Mouse (Mus musculus): Measurements from ENCODE around the gene Zfp275.
A peak's percentile ranks its signal among the peaks of the same experiment; 100 is the strongest.
"Not testable (repeated sequence)": the region's sequence is repeated elsewhere in the genome, so short reads cannot be mapped to it uniquely, and the experiment has no call there.

The Zfp275 gene

DNA sequence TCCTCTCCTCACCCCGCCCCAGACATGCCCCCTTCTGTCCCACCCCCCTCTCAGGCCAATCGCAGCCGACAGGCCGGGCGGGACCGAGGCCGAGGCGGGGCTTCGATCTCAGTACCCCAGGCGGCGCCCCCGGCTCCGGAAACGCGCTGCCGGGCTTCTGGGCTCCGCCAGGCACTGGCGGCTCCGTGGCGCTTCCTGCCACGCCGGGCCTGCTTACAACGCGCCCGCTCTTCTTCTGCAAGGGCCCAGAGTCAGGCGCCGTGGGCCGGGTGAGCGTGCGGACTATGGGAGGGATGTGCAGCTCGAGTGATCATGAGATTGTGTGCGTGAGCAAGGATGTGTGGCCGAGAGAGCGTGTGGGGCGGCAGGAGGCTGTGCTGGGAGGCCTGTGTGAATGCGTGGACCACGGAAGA is at the start of gene Zfp275:
Gene Zfp275 (plus strand): TSS at position 139 of the 413 bp plus-strand sequence.
- Histone ChIP-seq H3K36me3 (ENCODE audit: control insufficient read depth, insufficient read depth, low read length, poor library complexity, severe bottlenecking) (no peaks in the 10 kb centered on the region), H3K27me3 (ENCODE audit: control insufficient read depth, insufficient read depth, low read length, poor library complexity, severe bottlenecking) (no peaks in the 10 kb centered on the region)
- DNase-seq (ENCODE audit: low read depth, low spot score), result peak; percentile 69

DNA sequence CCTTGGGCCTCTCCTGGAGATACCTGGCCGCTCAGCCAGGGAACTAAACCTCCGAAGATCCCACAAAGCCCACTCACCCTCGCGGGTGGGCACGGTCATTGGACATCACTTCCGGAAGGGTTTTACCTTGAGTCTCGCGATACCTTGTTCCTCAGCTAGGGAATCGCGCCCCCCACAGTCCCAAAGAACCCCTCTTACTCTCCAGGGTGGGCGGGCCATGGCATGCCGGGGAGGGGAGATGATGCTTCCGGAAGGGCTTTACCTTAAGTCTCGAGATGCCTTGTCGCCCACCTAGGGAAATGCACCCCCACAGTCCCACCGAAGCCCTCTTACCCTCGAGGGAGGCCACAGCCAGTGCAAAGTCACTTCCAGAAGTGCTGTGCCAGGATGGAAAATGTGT is 49.5 kb upstream of the Zfp275 start, which contains the start of the genes Xlr5a and Xlr5c:
Gene Xlr5a (minus strand): TSS at position 101 of the 400 bp plus-strand sequence.
Gene Xlr5c (minus strand): TSS at position 101 of the 400 bp plus-strand sequence.
- not testable (repeated sequence) for H3K27me3 ChIP-seq (ENCODE audit: control insufficient read depth, insufficient read depth, low read length, poor library complexity, severe bottlenecking); H3K36me3 ChIP-seq (ENCODE audit: control insufficient read depth, insufficient read depth, low read length, poor library complexity, severe bottlenecking); DNase-seq (ENCODE audit: low read depth, low spot score)

DNA sequence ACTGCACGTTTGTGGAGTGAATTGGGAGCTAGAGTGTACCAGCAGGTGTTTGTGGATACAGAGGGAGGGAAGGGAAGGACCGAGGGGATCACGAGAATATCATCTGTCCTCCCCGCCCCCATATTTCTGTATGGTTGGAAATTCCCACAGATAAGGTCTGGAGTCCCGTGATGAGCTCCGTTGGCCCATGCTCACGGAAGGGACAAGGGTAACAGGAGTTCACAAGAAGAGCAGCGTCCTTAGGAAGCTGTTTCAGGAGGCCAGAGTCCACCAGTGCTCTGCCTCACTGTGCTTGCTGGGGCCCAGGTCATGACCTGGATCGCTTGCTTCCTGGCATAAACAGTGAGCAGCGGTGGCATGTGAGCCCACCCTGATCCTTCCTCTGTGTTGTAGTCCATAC is 46.7 kb upstream of the Zfp275 start:
- not testable (repeated sequence) for H3K27me3 ChIP-seq (ENCODE audit: control insufficient read depth, insufficient read depth, low read length, poor library complexity, severe bottlenecking); H3K36me3 ChIP-seq (ENCODE audit: control insufficient read depth, insufficient read depth, low read length, poor library complexity, severe bottlenecking); DNase-seq (ENCODE audit: low read depth, low spot score)

DNA sequence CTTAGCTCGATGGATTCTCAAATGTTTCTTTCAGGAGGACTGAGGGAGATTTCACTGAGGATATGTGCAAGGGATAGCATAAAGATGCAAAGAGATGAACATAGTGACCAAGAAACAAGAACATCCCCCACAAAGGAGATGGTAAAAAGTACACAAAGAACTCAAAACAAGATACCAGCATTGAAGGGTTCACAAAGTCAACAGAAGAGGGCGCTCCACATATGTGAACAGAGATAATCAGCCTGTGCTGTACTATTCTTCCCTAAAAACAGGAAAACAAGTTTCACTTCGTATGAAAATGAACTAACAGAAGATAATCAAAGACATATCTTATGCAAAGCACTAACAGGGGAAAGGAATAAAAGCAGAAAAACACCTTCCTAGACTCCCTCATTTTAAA is 29.9 kb upstream of the Zfp275 start:
- peak; percentile 52 for DNase-seq (ENCODE audit: low read depth, low spot score)
- Histone ChIP-seq H3K27me3 (ENCODE audit: control insufficient read depth, insufficient read depth, low read length, poor library complexity, severe bottlenecking) (no peaks in the 10 kb centered on the region), H3K36me3 (ENCODE audit: control insufficient read depth, insufficient read depth, low read length, poor library complexity, severe bottlenecking) (no peaks in the 10 kb centered on the region)

DNA sequence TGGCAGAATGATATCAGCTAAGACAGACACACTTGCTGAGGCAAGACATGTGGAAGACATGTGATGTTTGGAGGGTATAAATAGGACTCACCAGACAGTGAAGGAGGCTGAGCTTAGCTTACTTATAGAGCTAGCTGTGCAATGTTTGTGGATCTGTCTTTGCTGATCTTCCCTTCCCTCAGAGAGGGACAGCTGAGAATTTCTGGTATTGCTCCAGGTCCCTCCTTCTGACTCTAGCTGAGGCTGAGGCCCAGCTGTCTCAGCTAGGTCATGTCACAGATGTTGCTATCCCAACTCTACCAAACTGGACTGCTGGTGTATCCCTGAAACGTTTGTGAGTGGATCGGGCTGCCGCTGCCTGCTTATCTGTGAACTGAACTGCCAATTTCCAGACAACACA is 21.4 kb upstream of the Zfp275 start:
- Histone ChIP-seq H3K27me3 (ENCODE audit: control insufficient read depth, insufficient read depth, low read length, poor library complexity, severe bottlenecking) (no peaks in the 10 kb centered on the region), H3K36me3 (ENCODE audit: control insufficient read depth, insufficient read depth, low read length, poor library complexity, severe bottlenecking) (no peaks in the 10 kb centered on the region)
- no peak for DNase-seq (ENCODE audit: low read depth, low spot score)

DNA sequence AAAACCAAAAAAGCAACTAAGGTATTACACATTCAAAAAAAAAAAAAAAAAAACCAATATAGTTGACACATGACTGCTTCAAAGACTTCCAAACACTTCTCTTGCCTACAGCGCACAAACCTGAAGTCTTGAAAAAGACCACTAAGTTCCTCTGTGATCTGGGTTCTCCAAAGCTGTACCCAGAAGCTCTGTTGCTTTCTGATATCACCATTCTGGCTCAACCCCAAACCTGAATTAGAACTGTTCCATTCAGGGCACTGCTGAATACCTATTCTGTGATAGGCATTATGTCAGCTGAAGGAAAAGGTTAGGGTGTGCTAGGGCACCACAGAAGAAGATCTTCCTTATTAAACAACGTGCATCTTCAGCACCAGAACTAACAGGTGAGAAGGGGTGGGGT is 15.2 kb upstream of the Zfp275 start:
- no peaks in the 10 kb centered on the region for H3K36me3 ChIP-seq (ENCODE audit: control insufficient read depth, insufficient read depth, low read length, poor library complexity, severe bottlenecking)
- no peak for DNase-seq (ENCODE audit: low read depth, low spot score)
- no peaks in the 10 kb centered on the region for H3K27me3 ChIP-seq (ENCODE audit: control insufficient read depth, insufficient read depth, low read length, poor library complexity, severe bottlenecking)

DNA sequence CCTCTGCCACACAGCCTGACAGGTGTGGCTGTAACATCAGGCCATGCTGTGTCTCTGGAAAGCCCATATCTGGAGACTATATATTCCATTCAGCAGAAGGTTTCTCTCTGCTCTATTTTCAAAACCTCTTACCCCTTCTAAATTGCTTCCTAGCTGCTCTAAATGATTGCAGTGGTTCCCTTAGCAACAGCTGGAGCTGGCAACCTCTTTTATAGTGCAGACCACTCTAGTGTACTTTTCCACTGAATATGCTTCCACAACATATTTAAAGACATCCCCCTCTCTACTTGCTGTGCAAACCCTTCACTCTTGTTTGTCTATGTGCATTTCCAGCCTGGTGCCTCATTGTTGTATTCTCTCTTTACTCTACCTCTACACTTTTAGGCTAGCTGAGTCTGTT is 8.9 kb upstream of the Zfp275 start:
- no peaks in the 10 kb centered on the region for H3K36me3 ChIP-seq (ENCODE audit: control insufficient read depth, insufficient read depth, low read length, poor library complexity, severe bottlenecking)
- H3K27me3 ChIP-seq (ENCODE audit: control insufficient read depth, insufficient read depth, low read length, poor library complexity, severe bottlenecking), result no peaks in the 10 kb centered on the region
- DNase-seq (ENCODE audit: low read depth, low spot score), result no peak

DNA sequence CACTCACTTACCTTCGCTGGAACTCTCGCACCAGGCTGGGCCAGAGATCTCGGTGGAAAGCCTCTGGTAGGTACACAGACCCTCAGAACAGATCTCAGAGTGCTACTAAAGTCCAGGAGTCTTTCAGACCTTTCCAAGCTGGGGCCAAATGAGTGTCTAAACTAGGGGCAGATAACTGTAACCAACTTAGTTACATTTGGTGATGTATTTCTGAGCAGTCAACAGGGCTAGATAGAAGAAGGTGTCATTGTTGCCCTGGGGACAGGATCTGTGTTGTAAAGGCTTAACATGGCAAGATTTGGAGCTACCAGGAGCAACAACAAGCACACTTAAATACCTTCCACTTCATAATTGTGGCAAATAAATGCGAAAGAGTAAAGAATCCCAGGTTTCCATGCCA is 5.7 kb upstream of the Zfp275 start, which contains the start of gene Gm45015:
Gene Gm45015 (minus strand): TSS at position 101 of the 400 bp plus-strand sequence.
- Histone ChIP-seq H3K36me3 (ENCODE audit: control insufficient read depth, insufficient read depth, low read length, poor library complexity, severe bottlenecking) (no peaks in the 10 kb centered on the region), H3K27me3 (ENCODE audit: control insufficient read depth, insufficient read depth, low read length, poor library complexity, severe bottlenecking) (no peaks in the 10 kb centered on the region)
- no peak for DNase-seq (ENCODE audit: low read depth, low spot score)

DNA sequence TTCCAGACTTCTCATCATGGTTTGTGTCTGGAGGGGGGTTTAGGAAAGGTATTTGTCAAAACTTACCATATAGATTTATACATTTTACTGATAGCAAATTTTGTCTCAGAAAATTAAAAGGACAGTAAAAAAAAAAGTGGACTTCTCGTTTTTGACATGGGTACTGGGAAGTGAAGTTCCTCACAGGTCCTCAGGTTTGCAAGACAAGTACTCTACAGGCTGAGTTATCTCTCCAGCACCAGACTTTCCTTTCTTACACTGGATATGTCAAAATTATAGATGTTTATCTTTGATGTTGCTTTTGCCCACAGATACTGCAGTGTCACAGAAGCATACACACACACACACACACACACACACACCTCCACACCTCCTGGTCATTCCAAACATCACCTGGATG is 948 bp upstream of the Zfp275 start:
- no peaks in the 10 kb centered on the region for H3K27me3 ChIP-seq (ENCODE audit: control insufficient read depth, insufficient read depth, low read length, poor library complexity, severe bottlenecking)
- no peaks in the 10 kb centered on the region for H3K36me3 ChIP-seq (ENCODE audit: control insufficient read depth, insufficient read depth, low read length, poor library complexity, severe bottlenecking)
- DNase-seq (ENCODE audit: low read depth, low spot score), result no peak

DNA sequence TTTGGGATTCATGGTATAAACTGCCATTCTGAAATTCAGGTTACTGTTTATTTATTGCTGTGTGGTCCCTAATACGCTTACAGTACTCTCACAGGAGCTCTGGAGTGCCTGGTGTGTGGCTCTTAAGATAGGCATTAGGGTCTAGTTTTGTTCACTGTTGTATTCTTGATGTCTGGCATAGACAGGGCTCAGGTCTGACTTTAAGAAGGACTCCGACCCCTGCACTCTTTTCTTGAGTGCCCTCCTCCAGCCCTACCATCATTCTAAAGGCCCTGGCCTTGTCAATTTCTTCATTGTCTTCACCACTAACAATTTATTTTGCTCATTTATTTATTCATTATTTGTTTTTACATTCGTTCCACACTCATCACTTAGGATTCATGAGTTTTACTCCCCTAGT is 353 bp upstream of the Zfp275 start:
- Histone ChIP-seq H3K36me3 (ENCODE audit: control insufficient read depth, insufficient read depth, low read length, poor library complexity, severe bottlenecking) (no peaks in the 10 kb centered on the region), H3K27me3 (ENCODE audit: control insufficient read depth, insufficient read depth, low read length, poor library complexity, severe bottlenecking) (no peaks in the 10 kb centered on the region)
- DNase-seq (ENCODE audit: low read depth, low spot score), result no peak

DNA sequence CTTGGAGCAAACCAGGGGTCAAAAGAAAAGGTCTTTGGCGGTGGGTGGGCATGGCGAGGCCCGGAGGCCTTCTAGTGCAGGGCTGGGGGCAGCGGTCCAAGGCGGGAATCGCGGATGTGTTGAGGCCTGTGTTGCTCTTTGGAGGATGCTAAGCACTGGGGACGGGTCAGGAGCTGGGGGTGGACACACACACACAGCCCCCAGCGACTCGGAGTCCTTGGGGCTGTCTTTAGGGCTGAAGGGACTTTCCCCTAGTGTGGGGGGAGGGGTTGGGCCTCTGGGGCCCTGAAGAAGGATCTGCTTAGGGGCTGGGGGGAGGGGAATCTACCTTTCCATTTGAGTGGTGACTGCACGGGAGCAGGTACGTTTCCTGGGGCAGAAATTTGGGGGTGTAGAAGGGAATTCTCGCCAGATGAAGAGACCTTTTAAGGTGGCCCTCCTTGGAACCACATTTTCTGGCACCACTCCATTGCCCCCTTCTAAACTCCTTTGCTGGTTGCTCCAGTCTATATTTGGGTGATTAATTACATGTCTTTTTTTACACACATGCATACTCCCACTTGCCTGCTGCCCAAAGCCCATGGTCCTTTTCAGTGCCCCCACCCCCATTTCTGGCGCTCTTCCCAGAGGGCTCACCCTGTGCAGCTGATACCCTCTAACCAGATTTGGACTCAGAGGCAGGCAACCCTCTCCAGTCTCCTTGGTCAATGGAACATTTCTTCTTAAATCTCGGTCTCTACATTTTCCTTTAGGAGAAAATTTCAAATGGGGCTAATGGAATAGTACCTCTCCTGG is 717 bp downstream of the Zfp275 start:
- peak; percentile 44 for DNase-seq (ENCODE audit: low read depth, low spot score)
- Histone ChIP-seq H3K27me3 (ENCODE audit: control insufficient read depth, insufficient read depth, low read length, poor library complexity, severe bottlenecking) (no peaks in the 10 kb centered on the region), H3K36me3 (ENCODE audit: control insufficient read depth, insufficient read depth, low read length, poor library complexity, severe bottlenecking) (no peaks in the 10 kb centered on the region)

DNA sequence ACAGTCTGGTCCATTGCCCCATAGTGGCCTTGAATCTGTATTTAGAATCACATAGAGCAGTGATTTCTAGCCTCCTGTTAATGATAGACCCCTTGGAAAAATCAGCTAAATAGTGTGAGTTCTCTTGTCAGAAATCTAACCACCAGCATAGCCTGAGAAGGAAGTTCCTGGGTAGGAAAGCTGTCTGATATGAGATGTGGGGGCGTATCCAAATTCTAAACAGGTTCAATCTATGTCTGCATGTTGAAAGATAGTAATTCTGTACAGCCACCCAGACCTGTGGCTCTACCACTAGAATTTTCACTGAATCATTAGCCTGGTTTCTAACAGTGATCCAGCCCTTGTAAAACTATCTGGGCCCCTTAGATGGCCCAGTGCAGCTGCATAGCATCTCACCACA is 1.4 kb downstream of the Zfp275 start:
- Histone ChIP-seq H3K36me3 (ENCODE audit: control insufficient read depth, insufficient read depth, low read length, poor library complexity, severe bottlenecking) (no peaks in the 10 kb centered on the region), H3K27me3 (ENCODE audit: control insufficient read depth, insufficient read depth, low read length, poor library complexity, severe bottlenecking) (no peaks in the 10 kb centered on the region)
- DNase-seq (ENCODE audit: low read depth, low spot score), result no peak

DNA sequence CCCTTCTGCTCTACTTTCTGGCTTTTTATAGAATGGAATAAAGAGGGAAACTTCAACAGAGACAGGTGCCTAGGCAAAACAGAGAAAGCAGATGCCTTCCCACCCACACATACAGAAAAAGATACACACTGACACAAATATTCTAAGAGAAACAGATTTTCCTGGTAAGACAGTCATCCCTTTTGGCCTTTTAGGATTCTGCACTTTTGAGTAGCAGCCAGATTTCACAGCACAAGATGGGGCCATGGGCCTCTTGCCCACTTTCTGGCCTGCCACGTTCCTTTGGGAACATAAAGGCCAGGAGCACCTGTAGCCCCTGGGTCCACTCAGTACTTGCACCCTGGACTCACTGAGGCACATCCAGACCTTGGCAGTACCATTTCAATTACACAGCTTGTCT is 1.9 kb downstream of the Zfp275 start:
- H3K27me3 ChIP-seq (ENCODE audit: control insufficient read depth, insufficient read depth, low read length, poor library complexity, severe bottlenecking), result no peaks in the 10 kb centered on the region
- H3K36me3 ChIP-seq (ENCODE audit: control insufficient read depth, insufficient read depth, low read length, poor library complexity, severe bottlenecking), result no peaks in the 10 kb centered on the region
- no peak for DNase-seq (ENCODE audit: low read depth, low spot score)

DNA sequence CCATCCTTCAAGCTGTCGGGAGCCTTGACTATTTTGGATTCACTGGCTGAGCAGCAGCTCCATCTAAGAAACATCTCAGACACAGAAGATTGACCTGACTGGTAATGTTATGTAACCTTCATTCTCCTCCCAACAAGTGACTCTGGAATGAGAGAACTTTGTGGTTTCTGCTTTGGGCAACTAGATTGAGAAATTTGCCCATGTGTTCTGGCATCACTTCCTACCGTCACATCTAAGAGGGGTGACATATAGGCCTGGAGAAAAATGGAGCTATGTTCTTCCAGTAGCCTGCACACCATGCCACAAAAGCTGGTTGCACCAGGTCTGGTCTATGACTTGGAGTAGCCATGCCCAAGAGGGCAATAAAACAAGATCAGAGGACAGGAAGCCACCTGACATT is 13.7 kb downstream of the Zfp275 start:
- 0 out of 2 replicates have a peak, but pooled peaks cover 1% of the 10 kb centered on the region for H3K36me3 ChIP-seq (ENCODE audit: control insufficient read depth, insufficient read depth, low read length, poor library complexity, severe bottlenecking)
- DNase-seq (ENCODE audit: low read depth, low spot score), result no peak
- no peaks in the 10 kb centered on the region for H3K27me3 ChIP-seq (ENCODE audit: control insufficient read depth, insufficient read depth, low read length, poor library complexity, severe bottlenecking)

DNA sequence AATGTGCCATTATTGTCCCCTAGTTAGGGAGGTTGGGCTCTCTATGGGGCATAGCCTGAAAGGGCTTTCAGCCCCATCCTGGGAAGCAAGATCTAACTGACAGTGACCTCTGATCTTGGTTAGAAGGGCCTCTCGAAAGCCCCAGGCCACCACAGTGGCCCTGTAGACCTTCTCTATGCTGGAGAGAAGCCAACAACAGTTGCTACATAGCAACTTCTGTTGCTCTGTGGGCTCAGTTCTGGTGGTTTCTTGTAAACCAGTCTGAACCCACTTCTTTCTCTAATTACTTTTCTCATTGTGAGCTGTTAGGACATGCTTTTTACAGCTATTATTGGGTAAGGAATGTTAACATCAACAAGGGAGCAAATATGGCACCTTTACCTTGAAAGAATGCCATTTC is 14.3 kb downstream of the Zfp275 start:
- DNase-seq (ENCODE audit: low read depth, low spot score), result no peak
- Histone ChIP-seq H3K36me3 (ENCODE audit: control insufficient read depth, insufficient read depth, low read length, poor library complexity, severe bottlenecking) (no peaks in the 10 kb centered on the region), H3K27me3 (ENCODE audit: control insufficient read depth, insufficient read depth, low read length, poor library complexity, severe bottlenecking) (no peaks in the 10 kb centered on the region)

DNA sequence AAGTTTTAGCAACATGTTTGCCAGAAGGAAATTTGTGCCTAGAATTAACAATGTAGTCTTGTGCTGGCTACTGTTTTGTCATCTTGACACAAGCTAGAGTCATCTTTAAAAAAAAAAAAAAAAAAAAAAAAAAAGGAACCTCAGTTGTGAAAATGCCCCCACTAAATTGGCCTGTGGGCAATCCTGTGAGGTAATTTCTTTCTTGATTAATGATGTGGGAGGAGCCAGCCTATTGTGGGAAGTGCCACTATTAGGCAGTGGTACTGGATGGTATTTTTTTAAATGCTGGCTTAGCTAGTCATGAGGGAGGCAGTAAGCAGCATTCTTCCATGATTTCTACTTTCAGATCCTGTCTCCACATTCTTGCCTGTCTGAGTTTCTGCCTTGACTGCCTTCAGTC is 20.9 kb downstream of the Zfp275 start:
- Histone ChIP-seq H3K27me3 (ENCODE audit: control insufficient read depth, insufficient read depth, low read length, poor library complexity, severe bottlenecking) (no peaks in the 10 kb centered on the region), H3K36me3 (ENCODE audit: control insufficient read depth, insufficient read depth, low read length, poor library complexity, severe bottlenecking) (no peaks in the 10 kb centered on the region)
- no peak for DNase-seq (ENCODE audit: low read depth, low spot score)

All from splenic B cell, adult 2 months (primary cell).